Mouse (Mus musculus): ENCODE data around the gene Olfr938.

The Olfr938 gene

GRCm38 (mm10) chr9:39078787-39079186 lies at the start of gene Olfr938:
TSS of gene Olfr938 (minus strand) at chr9:39078887.
- no peak for DNase-seq (ENCODE audit: low spot score)

GRCm38 (mm10) chr9:39127831-39128230 lies 49.1 kb upstream of the Olfr938 start, which contains the start of gene Olfr27:
TSS of gene Olfr27 (plus strand) at chr9:39128131.
- DNase-seq (ENCODE audit: low spot score), result no peak

- DNase-seq (ENCODE audit: low spot score), result no peak
Measured at GRCm38 (mm10) chr9:39127326-39127725, 48.6 kb upstream of the Olfr938 start.

DNA sequence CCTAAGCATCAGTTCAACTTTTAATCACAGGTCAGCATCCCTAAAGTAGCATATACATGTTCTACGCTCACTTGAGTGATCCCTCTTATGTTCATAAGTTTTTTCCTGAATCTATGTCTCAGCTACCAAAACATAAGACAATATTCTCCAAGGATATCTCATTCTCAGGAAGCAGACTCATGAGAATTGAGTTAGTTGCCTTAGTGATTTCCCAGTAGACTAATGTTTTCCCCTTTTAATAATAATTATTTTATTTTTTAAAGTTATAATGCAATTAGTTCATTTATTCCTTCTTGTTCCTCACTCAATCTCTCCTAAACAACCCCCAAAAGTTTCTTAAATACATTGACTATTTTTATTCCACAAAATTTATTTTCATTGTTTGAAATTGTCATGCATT lies 13.8 kb downstream of the Olfr938 start, which contains the start of gene Olfr937:
TSS of gene Olfr937 (minus strand) at position 101 of the 400 bp plus-strand sequence.
- DNase-seq (ENCODE audit: low spot score), result no peak
